Mouse (Mus musculus): ENCODE measurements around the gene Cst6.

DNA sequence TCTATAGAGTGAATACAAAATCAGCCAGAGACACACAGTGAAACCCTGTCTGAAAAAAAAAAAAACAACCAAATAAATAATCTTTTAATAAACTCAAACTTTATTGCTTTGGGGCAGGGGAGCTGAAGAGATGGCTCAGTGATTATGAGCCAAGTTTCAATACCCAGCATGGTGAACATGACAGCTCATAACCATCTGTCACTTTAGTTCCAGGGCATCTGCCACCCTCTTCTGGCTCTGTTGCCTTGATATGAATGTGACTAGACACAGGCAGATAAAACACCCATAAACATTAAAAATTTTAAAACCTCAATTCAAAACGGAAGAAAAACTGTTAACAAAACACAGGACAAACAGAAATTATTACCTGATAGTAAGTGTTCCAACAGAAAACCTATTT is 28.1 kb upstream of the Cst6 start:
- TF ChIP-seq POLR2A (IDR thresholded peaks at IDR 0.05; ENCODE audit: low read depth, low read length) (no peak), CTCF (conservative IDR thresholded peaks at IDR 0.05; ENCODE audit: insufficient read depth, insufficient read length, low read depth, low read length) (no peak)
